Mouse (Mus musculus): Measurements from ENCODE around the gene Crebrf. TPM values are rescaled to one million over a fixed set of nuclear protein-coding genes. Genes with fewer than 3 reads are reported as not detected.
A peak's percentile ranks its signal among the peaks of the same experiment; 100 is the strongest.

Crebrf gene
- total and polyA plus RNA-seq, 3 experiments: 1.3 to 3.8 TPM; not detected in 1

- TF ChIP-seq UBTF (IDR thresholded peaks at IDR 0.05; ENCODE audit: borderline replicate concordance, insufficient read depth, low read depth, low read length) (no peak), POLR2A (IDR thresholded peaks at IDR 0.05; ENCODE audit: control insufficient read depth in 1 of 2, insufficient read depth in 1 of 2, low read depth in 1 of 2, low read length in 2 of 2, poor library complexity in 1 of 2) (no peak), CHD1 (IDR thresholded peaks at IDR 0.05; ENCODE audit: low read depth, low read length) (no peak), ZC3H11A (IDR thresholded peaks at IDR 0.05; ENCODE audit: low read depth, low read length) (no peak), NRF1 (IDR thresholded peaks at IDR 0.05; ENCODE audit: insufficient read depth, low read depth, low read length, poor library complexity, severe bottlenecking) (no peak), ELF1 (IDR thresholded peaks at IDR 0.05; ENCODE audit: low read depth, low read length) (no peak), SIN3A (IDR thresholded peaks at IDR 0.05; ENCODE audit: low read length) (peak; percentile 52; the same call in 1 of the 2 replicates), BHLHE40 (IDR thresholded peaks at IDR 0.05; ENCODE audit: borderline replicate concordance, low read depth, low read length) (no peak), HCFC1 (IDR thresholded peaks at IDR 0.05; ENCODE audit: low read depth, low read length) (no peak)
Measured at GRCm38 (mm10) chr17:26721802-26722201, 6.4 kb downstream of the Crebrf start (continued).

- no peaks in the 10 kb centered on the region for H3K27me3 ChIP-seq (ENCODE audit: control insufficient read depth in 1 of 2, insufficient read depth in 2 of 2, low read length in 2 of 2)
- H3K4me3 ChIP-seq (ENCODE audit: control insufficient read depth in 1 of 2, insufficient read depth in 1 of 2, low read depth in 2 of 2, low read length in 2 of 2): no peak overlapping the region
- H3K36me3 ChIP-seq (ENCODE audit: control insufficient read depth in 1 of 2, insufficient read depth in 2 of 2, low read length in 2 of 2): peaks cover 0 to 42% of the 10 kb centered on the region in 2 experiments; a peak in 2 of 4 replicates
- peaks cover 21 to 44% of the 10 kb centered on the region in 2 experiments for H3K4me1 ChIP-seq (ENCODE audit: control insufficient read depth in 1 of 2, insufficient read depth in 2 of 2, low read length in 2 of 2)
- H3K79me2 ChIP-seq (ENCODE audit: control insufficient read depth, insufficient read depth, low read length, poor library complexity): 0 out of 2 replicates have a peak, but pooled peaks cover 2% of the 10 kb centered on the region
- peak overlapping the region; percentile 29; the same call in 1 of the 2 replicates for H3K9ac ChIP-seq (ENCODE audit: control insufficient read depth, low read depth, low read length, poor library complexity, severe bottlenecking)
- peak; percentile 73 for DNase-seq (ENCODE audit: low read depth, low spot score)
- no peaks in the 10 kb centered on the region for H3K9me3 ChIP-seq (replicated peaks; ENCODE audit: insufficient read depth, low read length)
- H3K27ac ChIP-seq (ENCODE audit: control insufficient read depth, low read depth, low read length): peak overlapping the region; percentile 41
- TF ChIP-seq MAFK (IDR thresholded peaks at IDR 0.05; ENCODE audit: borderline replicate concordance, low read depth, low read length): 0 out of 2 replicates have a peak, but pooled peaks have one; percentile 49
- no peak for TF ChIP-seq JUND (IDR thresholded peaks at IDR 0.05; ENCODE audit: low read depth, low read length)
- TF ChIP-seq SMC3 (IDR thresholded peaks at IDR 0.05; ENCODE audit: low read depth, low read length): no peak
- no peak for TF ChIP-seq ZMIZ1 (IDR thresholded peaks at IDR 0.05; ENCODE audit: low read depth, low read length)
- TF ChIP-seq ZKSCAN1 (IDR thresholded peaks at IDR 0.05; ENCODE audit: low read depth, low read length): no peak
- TF ChIP-seq MEF2A (IDR thresholded peaks at IDR 0.05; ENCODE audit: extremely low read depth, insufficient replicate concordance, low read depth, low read length, poor library complexity, severe bottlenecking): no peak
- TF ChIP-seq GABPA (IDR thresholded peaks at IDR 0.05; ENCODE audit: low read depth, low read length): no peak
- TF ChIP-seq MAZ (IDR thresholded peaks at IDR 0.05; ENCODE audit: low read depth, low read length): no peak
- no peak for TF ChIP-seq POLR2AphosphoS2 (IDR thresholded peaks at IDR 0.05; ENCODE audit: low read length)
- TF ChIP-seq MXI1 (IDR thresholded peaks at IDR 0.05; ENCODE audit: low read depth, low read length): peak; percentile 50; the same call in 1 of the 2 replicates
- TF ChIP-seq KAT2A (conservative IDR thresholded peaks at IDR 0.05; ENCODE audit: low read depth, low read length): no peak
- TF ChIP-seq TAL1 (IDR thresholded peaks at IDR 0.05; ENCODE audit: low read length): peak; percentile 60
- no peak for TF ChIP-seq ZNF384 (IDR thresholded peaks at IDR 0.05; ENCODE audit: low read depth, low read length)
- peak; percentile 59; the same call in 1 of the 2 replicates for TF ChIP-seq RCOR1 (IDR thresholded peaks at IDR 0.05; ENCODE audit: low read depth, low read length)
- peak; percentile 97 for TF ChIP-seq ETS1 (IDR thresholded peaks at IDR 0.05; ENCODE audit: low read depth, low read length)
- no peak for TF ChIP-seq ELF1 (IDR thresholded peaks at IDR 0.05; ENCODE audit: low read depth, low read length)
- TF ChIP-seq E2F4 (IDR thresholded peaks at IDR 0.05; ENCODE audit: borderline replicate concordance, low read depth, low read length): no peak
- no peak for TF ChIP-seq POLR2A (IDR thresholded peaks at IDR 0.05; ENCODE audit: control insufficient read depth in 1 of 2, insufficient read depth in 1 of 2, low read depth in 1 of 2, low read length in 2 of 2, poor library complexity in 1 of 2)
- no peak for TF ChIP-seq UBTF (IDR thresholded peaks at IDR 0.05; ENCODE audit: borderline replicate concordance, insufficient read depth, low read depth, low read length)
- TF ChIP-seq MYC (IDR thresholded peaks at IDR 0.05; ENCODE audit: low read depth, low read length): 0 out of 2 replicates have a peak, but pooled peaks have one; percentile 44
- no peak for TF ChIP-seq USF1 (IDR thresholded peaks at IDR 0.05; ENCODE audit: low read depth, low read length)
- TF ChIP-seq HCFC1 (IDR thresholded peaks at IDR 0.05; ENCODE audit: low read depth, low read length): no peak
- no peak for TF ChIP-seq NRF1 (IDR thresholded peaks at IDR 0.05; ENCODE audit: insufficient read depth, low read depth, low read length, poor library complexity, severe bottlenecking)
- 0 out of 2 replicates have a peak, but pooled peaks have one; percentile 10 for TF ChIP-seq ZC3H11A (IDR thresholded peaks at IDR 0.05; ENCODE audit: low read depth, low read length)
- TF ChIP-seq TBP (IDR thresholded peaks at IDR 0.05; ENCODE audit: low read depth, low read length): no peak
- no peak for TF ChIP-seq POLR2AphosphoS5 (IDR thresholded peaks at IDR 0.05; ENCODE audit: borderline replicate concordance, low read depth, low read length)
- peak; percentile 74 for TF ChIP-seq SIN3A (IDR thresholded peaks at IDR 0.05; ENCODE audit: low read length)
- TF ChIP-seq RAD21 (IDR thresholded peaks at IDR 0.05; ENCODE audit: low read depth, low read length): no peak
- TF ChIP-seq BHLHE40 (IDR thresholded peaks at IDR 0.05; ENCODE audit: borderline replicate concordance, low read depth, low read length): peak; percentile 29; the same call in 1 of the 2 replicates
- TF ChIP-seq MYB (IDR thresholded peaks at IDR 0.05; ENCODE audit: low read depth, low read length): no peak
- TF ChIP-seq CTCF (IDR thresholded peaks at IDR 0.05 in 2 of 3, conservative IDR thresholded peaks at IDR 0.05 in 1 of 3; ENCODE audit: control insufficient read depth in 1 of 3, insufficient read depth in 1 of 3, low read depth in 2 of 3, low read length in 3 of 3, poor library complexity in 1 of 3, severe bottlenecking in 1 of 3): no peak
Measured at GRCm38 (mm10) chr17:26724790-26725189, 9.3 kb downstream of the Crebrf start.

Measured in MEL (cell line).